Mouse (Mus musculus): Measurements from ENCODE around the gene Wdr35. TPM values are rescaled to one million over a fixed set of nuclear protein-coding genes. Genes with fewer than 3 reads are reported as not detected.

The Wdr35 gene
- total and polyA plus RNA-seq, 3 experiments = 5.9 to 8.8 (median 7.4) TPM

DNA sequence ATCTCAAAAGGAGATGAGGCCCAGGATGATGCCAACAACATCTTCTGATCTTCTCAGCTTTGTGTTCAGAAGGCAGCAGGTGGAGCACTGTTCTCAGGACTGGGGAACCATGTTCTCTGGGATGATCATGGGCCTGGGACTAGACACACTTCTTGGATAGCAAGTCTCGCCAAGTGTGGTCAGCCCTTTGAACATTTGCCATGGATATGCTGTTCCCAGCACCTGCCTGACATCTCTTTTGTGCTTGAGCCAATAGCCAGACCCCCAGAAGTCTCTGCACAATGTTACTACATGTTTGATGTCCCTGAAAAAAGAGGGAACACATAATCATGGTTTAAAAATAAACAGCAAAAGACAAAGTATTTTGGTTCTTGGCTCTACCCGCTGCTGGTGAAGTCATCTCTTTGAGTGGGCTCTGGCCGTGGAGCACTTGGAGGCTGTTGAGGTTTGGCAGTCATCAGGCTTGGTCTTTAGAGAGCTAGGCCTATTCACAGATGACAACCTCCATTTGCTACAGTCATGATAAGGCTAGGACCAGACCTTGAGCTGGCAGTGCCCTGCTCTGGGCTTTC lies 103.9 kb downstream of the Wdr35 start:
- Histone ChIP-seq H3K27me3 (replicated peaks) (no peaks in the 10 kb centered on the region), H3K9ac (ENCODE audit: insufficient read depth, low read depth) (no peak overlapping the region), H3K9me3 (replicated peaks; ENCODE audit: low read length) (no peaks in the 10 kb centered on the region), H3K36me3 (replicated peaks in 1 of 2; ENCODE audit: control insufficient read depth in 1 of 2, insufficient read depth in 1 of 2, low read length in 1 of 2) (no peaks in the 10 kb centered on the region), H3K4me1 (ENCODE audit: control insufficient read depth in 1 of 2, insufficient read depth in 2 of 2) (no peaks in the 10 kb centered on the region), H3K4me3 (replicated peaks in 1 of 3; ENCODE audit: low read depth in 2 of 3, low read length in 2 of 3, poor library complexity in 1 of 3) (no peak overlapping the region), H3K27ac (ENCODE audit: insufficient read depth, low read depth) (no peak overlapping the region), H3K79me2 (replicated peaks; ENCODE audit: control insufficient read depth, extremely low read depth, insufficient read depth, poor library complexity, severe bottlenecking) (no peaks in the 10 kb centered on the region), H3K4me2 (ENCODE audit: insufficient read depth, low read depth, poor library complexity, severe bottlenecking) (no peak overlapping the region)
- TF ChIP-seq JUN (IDR thresholded peaks at IDR 0.05; ENCODE audit: insufficient read depth, low read depth, low read length) (no peak), MEF2A (IDR thresholded peaks at IDR 0.05; ENCODE audit: borderline replicate concordance, low read depth, low read length) (no peak), MYC (IDR thresholded peaks at IDR 0.05; ENCODE audit: low read depth, low read length) (no peak), MAX (IDR thresholded peaks at IDR 0.05; ENCODE audit: low read length) (no peak), SMC3 (IDR thresholded peaks at IDR 0.05; ENCODE audit: low read depth, low read length) (no peak), USF2 (conservative IDR thresholded peaks at IDR 0.05; ENCODE audit: low read depth, low read length) (no peak), IRF4 (IDR thresholded peaks at IDR 0.05; ENCODE audit: low read depth, low read length) (no peak), POLR2A (IDR thresholded peaks at IDR 0.05; ENCODE audit: low read depth, low read length) (no peak), UBTF (IDR thresholded peaks at IDR 0.05; ENCODE audit: low read depth, low read length) (no peak), TCF12 (IDR thresholded peaks at IDR 0.05; ENCODE audit: low read depth, low read length) (no peak), JUND (conservative IDR thresholded peaks at IDR 0.05; ENCODE audit: low read depth, low read length) (no peak), POLR2AphosphoS2 (IDR thresholded peaks at IDR 0.05; ENCODE audit: low read depth, low read length) (no peak), MAFK (IDR thresholded peaks at IDR 0.05; ENCODE audit: insufficient replicate concordance, low read length) (no peak), MAZ (IDR thresholded peaks at IDR 0.05; ENCODE audit: low read depth, low read length) (no peak), ZKSCAN1 (IDR thresholded peaks at IDR 0.05; ENCODE audit: borderline replicate concordance, low read depth, low read length) (no peak), KAT2A (IDR thresholded peaks at IDR 0.05; ENCODE audit: insufficient replicate concordance, low read length) (no peak), MXI1 (IDR thresholded peaks at IDR 0.05; ENCODE audit: low read depth, low read length) (no peak), PAX5 (IDR thresholded peaks at IDR 0.05; ENCODE audit: low read length) (no peak), ZNF384 (IDR thresholded peaks at IDR 0.05; ENCODE audit: low read depth, low read length) (no peak), RCOR1 (conservative IDR thresholded peaks at IDR 0.05; ENCODE audit: low read depth, low read length) (no peak)
- in situ Hi-C loops (cut with MboI; ENCODE audit: low pct_ligation_motif_present, low pct_unique_long_range_greater_than_20kb, low sequenced_read_pairs) (no loop called here), dilution Hi-C loops (cut with MboI; ENCODE audit: extremely low pct_ligation_motif_present, extremely low pct_unique_long_range_greater_than_20kb, low sequenced_read_pairs) (no loop called here)
- DNase-seq (ENCODE audit: extremely low read depth) = no peak

Other genes with a start within 250 kb of the Wdr35 start
- 5.3 and 8.1 TPM in 2 replicates for gene Sdc1, start 202.6 kb upstream of the Wdr35 start, total RNA-seq (2012; rRNA removed)
- 2.6 and 3.0 TPM in 2 replicates for gene Sdc1, start 202.6 kb upstream of the Wdr35 start, total RNA-seq (2014; rRNA removed)
- 1.7 and 2.1 TPM in 2 replicates for gene Sdc1, start 202.6 kb upstream of the Wdr35 start, polyA plus RNA-seq (2012; ENCODE audit: insufficient read length, low read depth)
- 43.6 and 48.3 TPM in 2 replicates for gene Laptm4a, start 52.2 kb upstream of the Wdr35 start, total RNA-seq (2012; rRNA removed)
- 62.6 and 64.5 TPM in 2 replicates for gene Laptm4a, start 52.2 kb upstream of the Wdr35 start, total RNA-seq (2014; rRNA removed)
- 65.2 and 73.8 TPM in 2 replicates for gene Laptm4a, start 52.2 kb upstream of the Wdr35 start, polyA plus RNA-seq (2012; ENCODE audit: insufficient read length, low read depth)
- not detected in 2 replicates for gene Matn3, start 26.0 kb upstream of the Wdr35 start, total RNA-seq (2012; rRNA removed)
- gene Matn3, start 26.0 kb upstream of the Wdr35 start, total RNA-seq (2014; rRNA removed) = not detected in 2 replicates
- not detected in 2 replicates for gene Matn3, start 26.0 kb upstream of the Wdr35 start, polyA plus RNA-seq (2012; ENCODE audit: insufficient read length, low read depth)
- gene Ttc32, start 56.1 kb downstream of the Wdr35 start, total RNA-seq (2012; rRNA removed) = 11.5 and 12.6 TPM in 2 replicates
- gene Ttc32, start 56.1 kb downstream of the Wdr35 start, total RNA-seq (2014; rRNA removed) = 28.8 and 30.6 TPM in 2 replicates
- 10.7 and 11.7 TPM in 2 replicates for gene Ttc32, start 56.1 kb downstream of the Wdr35 start, polyA plus RNA-seq (2012; ENCODE audit: insufficient read length, low read depth)

Data from CH12.LX (cell line).